Mouse (Mus musculus): ENCODE results near the gene Ccdc30. TPM values are rescaled to one million over a fixed set of nuclear protein-coding genes. Genes with fewer than 3 reads are reported as not detected.

Gene Ccdc30
- polyA plus RNA-seq, 1 experiment from 2014 or later = 20.0 TPM

DNA sequence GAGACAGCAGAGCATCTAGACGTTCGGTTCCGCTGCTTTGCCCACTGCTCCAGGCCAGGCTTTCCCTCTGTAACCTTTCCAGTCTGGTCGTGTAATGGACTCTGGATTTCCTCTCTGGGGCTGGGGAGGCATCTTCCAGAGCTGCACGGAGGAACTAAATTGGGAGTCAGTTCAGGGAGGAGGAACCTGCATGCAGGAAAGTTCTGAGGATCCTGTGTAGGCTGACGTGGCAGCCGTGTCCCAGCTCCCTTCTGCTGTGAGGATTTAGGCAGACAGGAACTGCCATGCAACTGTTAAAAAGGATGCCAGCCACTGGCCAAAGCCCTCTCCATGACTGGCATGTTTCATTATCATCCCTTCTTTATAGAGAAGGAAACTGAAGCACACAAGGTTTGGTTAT, 35.1 kb upstream of the Ccdc30 start:
- no peak overlapping the region for H3K27ac ChIP-seq (ENCODE audit: low read depth, low read length)
- H3K4me2 ChIP-seq (ENCODE audit: low read length) = no peak overlapping the region
- peaks cover 6% of the 10 kb centered on the region for H3K4me1 ChIP-seq (ENCODE audit: control insufficient read depth, insufficient read depth, low read depth, low read length)
- no peak overlapping the region for H3K9ac ChIP-seq (ENCODE audit: low read depth, low read length)
- ATAC-seq = no peak
- no peaks in the 10 kb centered on the region for H3K27me3 ChIP-seq (replicated peaks; ENCODE audit: control insufficient read depth, insufficient read depth, low read length)
- no peaks in the 10 kb centered on the region for H3K36me3 ChIP-seq (ENCODE audit: control insufficient read depth, insufficient read depth, low read length)
- WGBS = 77% methylated on average over 7 of the region's 7 CpGs
- H3K4me3 ChIP-seq (ENCODE audit: low read length) = no peak overlapping the region
- no peaks in the 10 kb centered on the region for H3K9me3 ChIP-seq (ENCODE audit: control insufficient read depth, low read length)

DNA sequence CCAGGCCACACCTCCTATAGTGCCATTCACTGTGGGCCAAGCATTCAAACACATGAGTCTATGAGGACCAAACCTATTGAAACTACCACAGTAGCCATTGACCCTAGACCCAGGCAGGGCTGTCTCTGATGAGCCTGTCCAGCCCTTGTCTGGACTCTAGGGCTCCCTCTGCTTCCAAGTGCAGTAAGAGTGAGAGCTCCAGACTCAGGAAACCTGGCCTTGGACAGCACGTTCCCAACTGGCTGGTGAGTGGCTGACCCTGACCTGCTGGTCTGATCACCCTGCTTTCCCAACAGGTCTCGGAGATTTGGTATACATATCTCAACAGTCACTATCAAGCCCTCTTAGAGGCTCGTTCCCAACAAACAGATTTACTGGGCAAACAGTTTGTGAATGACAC, 32.5 kb upstream of the Ccdc30 start:
- ATAC-seq = no peak
- Histone ChIP-seq H3K27ac (ENCODE audit: low read depth, low read length) (no peak overlapping the region), H3K9ac (ENCODE audit: low read depth, low read length) (no peak overlapping the region), H3K4me1 (ENCODE audit: control insufficient read depth, insufficient read depth, low read depth, low read length) (no peaks in the 10 kb centered on the region), H3K9me3 (ENCODE audit: control insufficient read depth, low read length) (no peaks in the 10 kb centered on the region), H3K27me3 (replicated peaks; ENCODE audit: control insufficient read depth, insufficient read depth, low read length) (no peaks in the 10 kb centered on the region), H3K36me3 (ENCODE audit: control insufficient read depth, insufficient read depth, low read length) (no peaks in the 10 kb centered on the region), H3K4me2 (ENCODE audit: low read length) (no peak overlapping the region), H3K4me3 (ENCODE audit: low read length) (no peak overlapping the region)
- 94% methylated on average over 3 of the region's 3 CpGs for WGBS

DNA sequence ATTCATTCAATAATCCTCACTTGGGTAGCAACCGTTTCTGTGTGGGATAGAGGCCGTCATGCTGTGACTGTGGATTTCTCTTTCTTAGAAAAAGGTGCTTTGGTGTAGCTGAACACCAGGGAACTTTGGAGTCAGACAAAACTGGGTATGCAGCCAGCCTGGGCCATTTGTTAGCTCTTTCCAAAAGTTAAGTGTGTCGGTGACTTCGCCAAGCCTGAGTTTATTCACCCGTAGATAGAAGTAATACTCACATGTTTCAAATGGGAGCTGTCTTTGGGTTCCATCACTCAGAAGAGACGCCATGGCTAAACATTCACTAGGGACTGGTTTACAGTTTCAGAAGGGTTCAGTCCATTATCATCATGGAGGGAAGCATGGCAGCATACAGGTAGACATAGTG, 31.9 kb upstream of the Ccdc30 start:
- no peak for ATAC-seq
- no peak overlapping the region for H3K9ac ChIP-seq (ENCODE audit: low read depth, low read length)
- no peaks in the 10 kb centered on the region for H3K9me3 ChIP-seq (ENCODE audit: control insufficient read depth, low read length)
- H3K4me1 ChIP-seq (ENCODE audit: control insufficient read depth, insufficient read depth, low read depth, low read length) = no peaks in the 10 kb centered on the region
- H3K36me3 ChIP-seq (ENCODE audit: control insufficient read depth, insufficient read depth, low read length) = no peaks in the 10 kb centered on the region
- H3K4me3 ChIP-seq (ENCODE audit: low read length) = no peak overlapping the region
- no peak overlapping the region for H3K4me2 ChIP-seq (ENCODE audit: low read length)
- no peaks in the 10 kb centered on the region for H3K27me3 ChIP-seq (replicated peaks; ENCODE audit: control insufficient read depth, insufficient read depth, low read length)
- no peak overlapping the region for H3K27ac ChIP-seq (ENCODE audit: low read depth, low read length)
- WGBS = 89% methylated on average over 6 of the region's 6 CpGs

DNA sequence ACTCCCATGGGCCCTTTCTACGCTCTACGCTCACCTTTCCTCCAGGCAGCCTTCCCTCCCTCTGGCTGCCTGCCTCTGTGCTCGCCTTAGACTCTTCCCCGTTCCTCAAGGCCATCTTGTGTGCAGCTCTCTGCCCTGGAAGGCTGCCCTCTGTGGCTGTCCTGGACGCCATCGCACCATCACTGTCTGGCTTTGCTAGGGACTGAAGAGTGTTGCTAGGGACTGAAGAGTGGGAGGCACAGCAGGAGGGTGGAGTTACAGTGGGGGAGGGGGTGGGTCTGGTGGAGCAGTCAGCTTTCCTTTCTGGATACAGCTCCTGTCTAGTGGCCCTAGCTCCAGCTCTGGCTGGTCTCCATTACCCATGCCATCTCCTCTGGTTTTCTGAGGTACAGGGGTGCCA, 27.2 kb upstream of the Ccdc30 start:
- WGBS = 45% methylated on average over 6 of the region's 6 CpGs

DNA sequence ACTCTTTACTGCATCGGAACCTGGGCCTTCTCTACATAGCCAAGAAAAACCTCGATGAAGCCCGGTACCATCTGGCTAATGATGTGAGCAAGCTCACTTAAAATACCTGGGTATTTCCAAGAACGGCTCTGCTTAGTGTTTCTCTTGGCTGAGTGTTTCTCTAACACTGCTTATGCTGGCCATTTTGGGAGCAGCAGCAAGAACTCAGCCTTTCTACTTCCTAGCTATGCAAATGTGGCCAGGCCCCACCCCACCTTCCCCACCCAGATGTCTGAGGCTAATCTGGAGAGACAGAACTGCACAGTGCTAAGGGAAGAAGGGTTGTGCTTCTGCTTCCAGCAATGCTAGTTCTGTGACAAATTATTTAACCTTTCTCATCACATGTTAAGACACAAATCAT, 26.5 kb upstream of the Ccdc30 start:
- Histone ChIP-seq H3K27me3 (replicated peaks; ENCODE audit: control insufficient read depth, insufficient read depth, low read length) (no peaks in the 10 kb centered on the region), H3K27ac (ENCODE audit: low read depth, low read length) (no peak overlapping the region), H3K4me3 (ENCODE audit: low read length) (no peak overlapping the region), H3K9ac (ENCODE audit: low read depth, low read length) (no peak overlapping the region), H3K9me3 (ENCODE audit: control insufficient read depth, low read length) (no peaks in the 10 kb centered on the region), H3K4me2 (ENCODE audit: low read length) (no peak overlapping the region), H3K4me1 (ENCODE audit: control insufficient read depth, insufficient read depth, low read depth, low read length) (no peaks in the 10 kb centered on the region), H3K36me3 (ENCODE audit: control insufficient read depth, insufficient read depth, low read length) (no peaks in the 10 kb centered on the region)
- WGBS = 84% methylated on average over 4 of the region's 4 CpGs
- no peak for ATAC-seq

More for the DNA sequence above, 27.2 kb upstream of the Ccdc30 start:
- H3K9ac ChIP-seq (ENCODE audit: low read depth, low read length) = no peak overlapping the region
- H3K9me3 ChIP-seq (ENCODE audit: control insufficient read depth, low read length) = no peaks in the 10 kb centered on the region
- H3K4me1 ChIP-seq (ENCODE audit: control insufficient read depth, insufficient read depth, low read depth, low read length) = no peaks in the 10 kb centered on the region
- ATAC-seq = no peak
- H3K27ac ChIP-seq (ENCODE audit: low read depth, low read length) = no peak overlapping the region
- H3K4me3 ChIP-seq (ENCODE audit: low read length) = no peak overlapping the region
- no peaks in the 10 kb centered on the region for H3K27me3 ChIP-seq (replicated peaks; ENCODE audit: control insufficient read depth, insufficient read depth, low read length)
- no peak overlapping the region for H3K4me2 ChIP-seq (ENCODE audit: low read length)
- H3K36me3 ChIP-seq (ENCODE audit: control insufficient read depth, insufficient read depth, low read length) = no peaks in the 10 kb centered on the region

DNA sequence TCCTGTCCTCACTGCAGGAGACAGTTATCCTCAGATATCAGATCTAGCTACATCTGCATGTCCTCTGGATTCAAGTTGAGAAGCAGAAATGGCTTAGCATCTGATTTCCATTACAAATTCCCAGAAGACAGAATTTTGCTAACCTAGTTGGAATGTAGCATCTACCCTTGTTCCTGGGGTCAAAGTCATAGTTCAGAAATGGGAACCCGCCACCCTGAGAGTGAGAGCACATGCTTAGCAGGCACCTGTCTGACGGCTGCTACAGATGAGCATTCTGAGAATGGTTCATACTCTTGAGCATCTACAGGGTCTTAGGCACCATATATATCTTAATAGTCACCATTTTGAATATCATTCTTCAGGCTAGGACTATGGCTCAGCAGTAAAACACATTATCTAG, 22.6 kb upstream of the Ccdc30 start:
- Histone ChIP-seq H3K36me3 (ENCODE audit: control insufficient read depth, insufficient read depth, low read length) (no peaks in the 10 kb centered on the region), H3K9me3 (ENCODE audit: control insufficient read depth, low read length) (peaks cover 3% of the 10 kb centered on the region; the same call in 1 of the 2 replicates), H3K4me3 (ENCODE audit: low read length) (no peak overlapping the region), H3K27me3 (replicated peaks; ENCODE audit: control insufficient read depth, insufficient read depth, low read length) (no peaks in the 10 kb centered on the region), H3K9ac (ENCODE audit: low read depth, low read length) (no peak overlapping the region), H3K4me1 (ENCODE audit: control insufficient read depth, insufficient read depth, low read depth, low read length) (no peaks in the 10 kb centered on the region), H3K27ac (ENCODE audit: low read depth, low read length) (no peak overlapping the region), H3K4me2 (ENCODE audit: low read length) (no peak overlapping the region)
- 91% methylated on average over 2 of the region's 2 CpGs for WGBS
- no peak for ATAC-seq

DNA sequence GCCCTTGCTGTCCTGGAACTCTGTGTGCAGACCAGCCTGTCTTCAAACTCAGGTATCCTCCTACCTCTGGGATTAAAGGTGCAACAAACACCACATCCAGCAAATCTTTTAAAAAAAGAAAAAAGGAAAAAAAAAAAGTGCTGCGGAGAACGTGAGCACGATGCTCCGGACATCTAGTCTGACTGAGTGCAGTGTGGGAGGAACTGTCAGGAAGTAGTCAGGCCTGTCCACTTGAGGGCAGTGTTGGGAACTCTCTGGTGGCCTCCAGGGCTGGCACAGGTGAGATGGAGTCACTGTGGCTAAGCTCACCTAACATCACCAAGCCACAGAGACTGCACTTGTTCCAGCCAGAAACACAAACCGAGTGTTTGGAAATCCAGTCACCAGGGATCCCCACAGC, 15.4 kb upstream of the Ccdc30 start:
- no peaks in the 10 kb centered on the region for H3K9me3 ChIP-seq (ENCODE audit: control insufficient read depth, low read length)
- H3K4me2 ChIP-seq (ENCODE audit: low read length) = no peak overlapping the region
- H3K27ac ChIP-seq (ENCODE audit: low read depth, low read length) = no peak overlapping the region
- no peaks in the 10 kb centered on the region for H3K27me3 ChIP-seq (replicated peaks; ENCODE audit: control insufficient read depth, insufficient read depth, low read length)
- no peak overlapping the region for H3K9ac ChIP-seq (ENCODE audit: low read depth, low read length)
- ATAC-seq = no peak
- no peaks in the 10 kb centered on the region for H3K36me3 ChIP-seq (ENCODE audit: control insufficient read depth, insufficient read depth, low read length)
- 35% methylated on average over 5 of the region's 5 CpGs for WGBS
- no peaks in the 10 kb centered on the region for H3K4me1 ChIP-seq (ENCODE audit: control insufficient read depth, insufficient read depth, low read depth, low read length)
- no peak overlapping the region for H3K4me3 ChIP-seq (ENCODE audit: low read length)

DNA sequence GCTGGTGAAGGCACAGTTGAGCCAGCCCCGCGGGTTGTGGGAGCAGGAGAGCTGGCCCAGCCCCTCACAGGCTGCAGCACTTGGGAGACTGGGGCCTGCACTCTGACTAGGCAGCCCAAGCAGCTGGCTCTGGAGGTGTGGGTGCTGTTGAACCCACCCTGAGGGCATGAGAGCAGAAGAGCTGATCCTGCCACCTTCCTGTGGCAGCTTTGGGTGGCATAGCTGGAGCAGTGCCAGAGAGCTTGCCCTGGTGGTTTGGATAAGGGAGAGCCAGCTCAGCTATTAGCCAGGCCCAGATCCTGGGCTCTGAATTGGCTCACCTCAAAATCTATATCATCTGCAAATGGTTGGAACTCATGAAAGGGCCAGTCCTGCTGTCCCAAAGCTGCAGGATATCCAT, 12.4 kb upstream of the Ccdc30 start:
- 52% methylated on average over 2 of the region's 2 CpGs for WGBS
- no peaks in the 10 kb centered on the region for H3K9me3 ChIP-seq (ENCODE audit: control insufficient read depth, low read length)
- no peaks in the 10 kb centered on the region for H3K36me3 ChIP-seq (ENCODE audit: control insufficient read depth, insufficient read depth, low read length)
- H3K4me2 ChIP-seq (ENCODE audit: low read length) = no peak overlapping the region
- no peaks in the 10 kb centered on the region for H3K27me3 ChIP-seq (replicated peaks; ENCODE audit: control insufficient read depth, insufficient read depth, low read length)
- H3K4me3 ChIP-seq (ENCODE audit: low read length) = no peak overlapping the region
- no peak for ATAC-seq
- H3K27ac ChIP-seq (ENCODE audit: low read depth, low read length) = no peak overlapping the region
- H3K4me1 ChIP-seq (ENCODE audit: control insufficient read depth, insufficient read depth, low read depth, low read length) = peaks cover 10% of the 10 kb centered on the region
- no peak overlapping the region for H3K9ac ChIP-seq (ENCODE audit: low read depth, low read length)

DNA sequence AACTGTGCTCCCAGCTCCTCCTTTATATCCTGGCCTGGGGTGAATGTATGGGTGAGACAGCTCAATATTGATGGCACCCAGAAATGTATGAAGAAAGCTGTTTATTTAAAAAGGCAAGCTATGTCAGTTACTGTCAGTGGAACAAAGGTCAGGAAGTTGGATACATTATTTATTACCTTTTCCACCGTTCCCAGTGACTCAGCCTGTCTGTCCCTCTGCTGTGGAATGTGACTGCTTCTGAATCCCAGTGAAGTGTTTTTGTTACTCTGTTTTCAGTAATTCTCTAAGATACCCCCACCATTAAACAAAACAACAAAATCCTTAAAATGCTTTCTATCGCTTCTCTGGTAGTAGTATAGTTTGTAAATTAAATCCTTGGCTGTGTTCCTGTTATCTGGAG, 10.3 kb upstream of the Ccdc30 start:
- Histone ChIP-seq H3K4me1 (ENCODE audit: control insufficient read depth, insufficient read depth, low read depth, low read length) (peaks cover 21% of the 10 kb centered on the region), H3K4me2 (ENCODE audit: low read length) (no peak overlapping the region), H3K36me3 (ENCODE audit: control insufficient read depth, insufficient read depth, low read length) (no peaks in the 10 kb centered on the region), H3K27ac (ENCODE audit: low read depth, low read length) (no peak overlapping the region), H3K9me3 (ENCODE audit: control insufficient read depth, low read length) (no peaks in the 10 kb centered on the region), H3K4me3 (ENCODE audit: low read length) (no peak overlapping the region), H3K9ac (ENCODE audit: low read depth, low read length) (no peak overlapping the region), H3K27me3 (replicated peaks; ENCODE audit: control insufficient read depth, insufficient read depth, low read length) (no peaks in the 10 kb centered on the region)
- 61% methylated on average over 2 of the region's 2 CpGs for WGBS
- no peak for ATAC-seq

DNA sequence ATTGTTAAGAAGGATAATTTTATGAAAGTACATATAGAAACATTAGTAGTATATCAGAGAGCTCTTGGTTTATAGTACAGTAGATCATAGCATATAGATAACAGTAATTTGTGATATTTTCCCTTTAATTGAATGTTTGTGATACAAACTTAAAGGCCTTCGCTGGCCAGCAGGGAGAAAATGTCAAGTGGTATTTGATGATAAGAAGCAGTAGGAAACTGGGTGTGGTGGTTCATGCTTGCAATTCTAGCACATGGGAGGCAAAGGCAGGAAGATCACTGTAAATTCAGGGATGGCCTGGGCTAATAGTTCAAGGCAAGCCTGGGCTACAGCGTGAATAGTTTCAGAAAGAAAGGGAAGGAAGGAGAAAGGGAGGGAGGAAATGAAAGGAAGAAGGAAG, 9.8 kb upstream of the Ccdc30 start:
- no peaks in the 10 kb centered on the region for H3K27me3 ChIP-seq (replicated peaks; ENCODE audit: control insufficient read depth, insufficient read depth, low read length)
- no peak overlapping the region for H3K4me2 ChIP-seq (ENCODE audit: low read length)
- no peak overlapping the region for H3K9ac ChIP-seq (ENCODE audit: low read depth, low read length)
- no peak overlapping the region for H3K4me3 ChIP-seq (ENCODE audit: low read length)
- 98% methylated on average over 2 of the region's 2 CpGs for WGBS
- no peak for ATAC-seq
- peaks cover 21% of the 10 kb centered on the region for H3K4me1 ChIP-seq (ENCODE audit: control insufficient read depth, insufficient read depth, low read depth, low read length)
- no peak overlapping the region for H3K27ac ChIP-seq (ENCODE audit: low read depth, low read length)
- H3K36me3 ChIP-seq (ENCODE audit: control insufficient read depth, insufficient read depth, low read length) = no peaks in the 10 kb centered on the region
- H3K9me3 ChIP-seq (ENCODE audit: control insufficient read depth, low read length) = no peaks in the 10 kb centered on the region

Measured in hindbrain, embryonic 16.5 days (tissue).